Mouse (Mus musculus): ENCODE data around the gene Cwc15.
"Not testable (repeated sequence)": the region's sequence is repeated elsewhere in the genome, so short reads cannot be mapped to it uniquely, and the experiment has no call there.

Cwc15 gene

DNA sequence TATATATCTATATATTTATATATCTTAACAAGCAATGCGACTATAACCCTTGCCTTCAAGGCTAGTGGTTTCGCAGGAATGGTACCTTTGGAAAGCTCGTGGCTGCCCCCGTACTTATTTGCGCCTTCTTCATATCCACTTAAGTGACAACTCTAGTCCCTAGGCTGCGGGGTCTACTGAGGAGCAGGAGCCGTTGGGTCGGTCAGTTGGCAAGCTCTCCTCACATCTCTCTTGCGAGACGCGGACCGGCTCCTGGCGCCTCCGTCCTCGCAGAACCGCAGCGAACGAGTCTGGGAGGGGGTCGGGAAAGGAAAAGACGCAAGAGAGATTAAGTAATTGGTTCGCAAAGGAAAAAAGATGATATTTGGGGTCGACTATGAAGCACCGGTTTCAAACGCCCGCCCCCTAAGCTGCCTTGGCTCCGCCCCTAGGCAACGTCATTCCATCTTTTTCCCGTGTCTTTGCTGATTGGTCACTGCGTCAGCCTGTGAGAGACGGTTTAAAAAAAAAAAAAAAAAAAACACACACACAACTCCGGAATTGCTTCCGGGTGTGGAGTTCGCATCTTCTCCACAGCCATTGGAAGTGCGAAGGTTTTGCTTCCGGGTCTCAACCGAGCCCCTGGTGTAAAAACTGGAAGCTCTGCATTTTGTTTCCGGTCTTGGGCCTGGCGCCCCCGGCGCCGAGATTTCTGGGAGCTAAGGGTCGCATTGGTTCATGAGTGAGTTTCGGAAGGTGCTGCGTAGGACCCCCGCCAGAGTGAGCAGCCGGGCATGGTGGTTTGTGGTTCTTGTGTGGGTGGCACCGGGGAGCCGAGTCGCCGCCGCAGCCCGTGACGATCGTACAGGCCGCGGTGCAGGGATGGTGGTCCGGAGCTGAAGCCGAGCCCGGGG is at the start of gene Cwc15, which contains the start of gene Kdm4d:
Gene Cwc15 (plus strand): TSS at position 595 of the 893 bp plus-strand sequence.
Gene Kdm4d (minus strand): TSS at position 460 of the 893 bp plus-strand sequence.
- DNase-seq (ENCODE audit: low spot score in 2 of 2): peak; percentile 98 to 99

DNA sequence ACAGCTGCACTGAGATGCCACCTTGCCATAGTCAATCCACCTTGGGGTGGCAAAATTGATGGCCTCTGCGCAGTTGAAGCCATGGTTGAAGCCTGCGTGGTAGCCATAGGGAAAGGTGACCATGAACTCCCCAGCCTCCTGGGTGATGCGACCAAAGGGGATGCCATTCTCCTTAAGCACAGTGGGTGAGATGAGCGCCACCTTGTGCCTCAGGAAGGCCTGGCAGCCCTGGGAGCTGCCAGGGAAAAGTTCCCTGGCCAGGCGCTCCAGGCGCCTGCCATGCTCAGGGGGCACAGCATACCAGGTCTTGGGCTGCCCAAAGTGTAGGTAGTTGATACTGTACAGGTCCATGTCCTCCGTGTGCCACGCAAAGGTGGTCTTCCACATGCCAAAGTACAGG is 49.3 kb upstream of the Cwc15 start:
- DNase-seq (ENCODE audit: low spot score in 2 of 2): not testable (repeated sequence)

DNA sequence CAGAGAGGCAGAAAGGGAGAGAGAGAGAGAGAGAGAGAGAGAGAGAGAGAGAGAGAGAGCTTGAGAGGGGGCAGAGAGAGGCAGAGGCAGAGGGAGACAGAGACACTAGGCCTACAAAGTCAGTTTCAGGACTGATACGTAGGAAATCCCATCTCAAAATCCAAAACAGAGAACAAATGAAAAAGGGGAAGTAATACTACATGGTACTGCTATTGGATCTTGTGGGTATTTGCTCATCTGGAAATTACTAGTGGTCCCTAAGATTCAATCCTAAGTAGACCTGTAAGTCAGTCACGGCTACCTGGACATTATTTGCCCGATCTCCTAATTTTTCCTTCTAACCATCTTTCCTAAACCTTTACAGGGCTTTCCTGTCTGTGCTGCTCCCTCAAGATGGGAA is 44.1 kb upstream of the Cwc15 start:
- DNase-seq (ENCODE audit: low spot score in 2 of 2): no peak

DNA sequence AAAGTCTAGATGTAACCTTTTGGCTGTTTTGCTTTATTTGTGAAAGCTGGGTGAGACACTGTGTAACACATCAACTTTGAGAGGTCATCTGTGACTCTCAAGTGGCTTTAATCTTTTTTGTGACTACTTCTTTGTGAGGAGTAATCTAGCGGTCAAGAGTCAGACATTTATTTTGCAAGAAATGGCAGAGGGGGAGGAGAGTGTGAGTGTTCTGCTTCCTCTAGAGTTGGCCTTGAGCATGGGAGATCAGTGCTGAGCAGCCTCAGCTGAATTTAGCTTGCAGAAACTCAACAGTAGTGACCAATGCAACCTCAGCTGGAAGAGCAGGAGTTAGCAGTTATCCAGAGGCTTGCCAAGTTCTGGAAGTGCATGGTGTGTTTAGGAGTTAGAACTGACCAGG is 37.9 kb upstream of the Cwc15 start:
- not testable (repeated sequence) for DNase-seq (ENCODE audit: low spot score in 2 of 2)

DNA sequence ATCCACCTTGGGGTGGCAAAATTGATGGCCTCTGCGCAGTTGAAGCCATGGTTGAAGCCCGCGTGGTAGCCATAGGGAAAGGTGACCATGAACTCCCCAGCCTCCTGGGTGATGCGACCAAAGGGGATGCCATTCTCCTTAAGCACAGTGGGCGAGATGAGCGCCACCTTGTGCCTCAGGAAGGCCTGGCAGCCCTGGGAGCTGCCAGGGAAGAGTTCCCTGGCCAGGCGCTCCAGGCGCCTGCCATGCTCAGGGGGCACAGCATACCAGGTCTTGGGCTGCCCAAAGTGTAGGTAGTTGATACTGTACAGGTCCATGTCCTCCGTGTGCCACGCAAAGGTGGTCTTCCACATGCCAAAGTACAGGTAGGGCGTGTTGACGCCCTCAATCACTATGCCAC is 36.7 kb upstream of the Cwc15 start:
- DNase-seq (ENCODE audit: low spot score in 2 of 2): not testable (repeated sequence)

DNA sequence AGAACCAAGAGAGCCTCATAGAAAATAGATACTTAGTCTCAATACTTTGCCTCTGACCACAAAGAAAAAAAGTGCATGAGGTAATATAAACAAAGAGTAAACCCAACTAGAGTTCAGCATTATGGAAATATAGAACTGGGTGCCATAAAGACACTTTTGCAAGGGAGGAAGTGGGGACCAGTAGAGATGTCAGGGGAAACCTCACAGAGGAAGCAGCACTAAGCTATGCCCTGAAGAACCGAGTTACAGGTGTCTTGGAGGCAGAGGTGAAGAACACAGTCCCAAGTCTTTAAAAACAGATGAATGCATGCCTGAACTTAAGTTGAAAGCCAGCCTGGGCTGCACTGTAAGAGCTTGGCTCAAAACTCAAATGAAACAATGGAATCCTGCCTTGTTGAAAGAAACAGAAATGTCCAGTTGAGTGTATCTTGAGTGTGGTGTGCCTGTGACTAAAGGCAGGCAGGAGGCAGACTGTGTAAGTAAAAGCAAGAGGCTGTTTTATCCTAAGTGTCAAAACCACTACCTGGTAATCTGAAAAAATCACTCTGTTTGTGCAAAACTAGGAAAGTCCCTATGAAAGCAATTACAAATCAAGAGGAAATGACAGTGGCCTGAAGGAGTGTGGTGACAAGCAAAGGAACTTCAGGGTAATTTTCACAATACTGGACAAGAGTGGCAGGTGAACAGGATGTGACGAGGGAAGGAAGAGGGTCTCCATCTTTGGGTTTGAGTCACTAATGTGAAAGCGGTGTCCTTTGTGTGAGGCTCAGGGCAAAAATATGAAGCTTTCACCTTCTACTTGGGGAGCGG is 1.3 kb upstream of the Cwc15 start:
- DNase-seq (ENCODE audit: low spot score in 2 of 2): no peak

DNA sequence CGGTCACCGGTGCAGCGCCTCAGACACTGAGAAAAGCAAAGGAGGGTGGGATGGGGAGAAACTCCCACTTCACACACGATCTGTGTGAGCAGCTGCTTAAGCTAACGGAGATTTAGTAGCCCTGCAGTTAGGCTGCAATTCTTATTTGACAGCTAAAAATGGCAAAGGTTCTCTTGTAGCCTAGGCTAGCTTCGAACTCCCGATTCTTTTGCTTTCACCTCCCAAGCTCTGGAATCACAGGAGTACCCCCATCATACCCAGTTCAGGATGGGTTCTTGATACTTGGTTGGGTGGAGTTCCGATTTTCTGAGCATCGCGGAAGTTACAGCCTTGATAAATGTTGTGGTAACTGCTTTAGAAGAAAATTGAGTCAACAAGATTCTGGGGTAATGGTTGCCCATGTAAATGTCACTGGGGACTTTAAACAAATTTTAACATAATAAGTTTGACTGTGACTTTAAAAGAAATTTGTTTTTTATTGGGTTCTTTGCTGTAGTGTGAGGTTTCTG is 553 bp downstream of the Cwc15 start:
- no peak for DNase-seq (ENCODE audit: low spot score in 2 of 2)

DNA sequence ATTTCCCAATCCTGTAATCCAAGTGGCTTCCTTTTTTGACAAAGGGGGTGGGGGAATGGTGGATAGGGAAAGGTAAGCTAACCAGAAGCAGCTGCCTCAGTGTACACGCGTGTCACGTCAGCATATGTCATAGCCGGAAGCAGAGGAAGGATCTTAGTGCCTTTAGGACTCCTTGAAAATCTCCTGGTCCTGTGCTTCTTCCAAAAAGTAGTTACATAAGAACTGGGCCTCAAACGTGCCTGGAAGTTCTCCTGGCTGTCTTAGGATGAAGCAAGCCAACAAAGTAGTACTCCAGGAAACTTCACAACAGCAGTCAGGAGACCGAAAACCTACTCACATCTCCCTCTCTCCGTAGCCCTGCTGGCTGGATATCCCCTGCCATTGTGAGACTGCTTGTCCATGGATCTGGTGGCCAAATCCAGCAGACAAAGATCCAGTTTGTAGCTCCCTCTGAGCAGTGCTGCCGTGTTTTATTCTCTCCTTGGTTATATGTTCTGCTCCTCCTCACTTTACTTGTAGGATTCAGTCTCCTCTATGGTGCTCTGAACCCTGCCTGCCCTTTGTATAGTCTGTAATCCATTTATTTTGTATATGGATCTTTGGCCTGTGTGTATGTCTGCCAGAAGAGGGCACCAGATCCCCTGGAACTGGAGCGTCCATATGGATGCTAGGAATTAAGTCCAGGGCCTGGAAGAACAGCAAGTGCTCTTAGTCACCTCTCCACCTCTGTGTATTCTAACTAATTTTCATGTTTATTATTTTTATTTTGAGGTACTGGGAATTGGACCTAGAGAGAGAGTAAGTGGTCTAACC is 12.4 kb downstream of the Cwc15 start:
- peak; percentile 36 to 37 for DNase-seq (ENCODE audit: low spot score in 2 of 2)

DNA sequence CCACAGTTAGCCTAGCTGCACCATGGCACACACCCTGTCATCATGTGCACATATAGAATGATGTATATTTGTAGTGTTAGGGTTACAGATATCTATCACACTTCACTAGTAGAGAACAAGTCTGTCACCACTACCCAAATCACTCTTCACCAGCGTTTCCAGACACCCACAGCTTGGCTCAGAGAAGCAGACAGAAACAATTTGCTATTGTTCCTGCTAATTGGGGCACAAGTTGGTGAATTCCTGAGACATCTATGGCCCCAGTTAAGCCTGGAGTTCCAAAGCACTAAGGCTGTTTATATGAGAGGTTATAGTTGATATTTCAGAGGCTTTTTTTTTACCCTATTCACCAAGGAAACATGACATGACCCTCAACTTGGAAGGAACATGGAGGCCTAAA is 16.9 kb downstream of the Cwc15 start:
- no peak for DNase-seq (ENCODE audit: low spot score in 2 of 2)

DNA sequence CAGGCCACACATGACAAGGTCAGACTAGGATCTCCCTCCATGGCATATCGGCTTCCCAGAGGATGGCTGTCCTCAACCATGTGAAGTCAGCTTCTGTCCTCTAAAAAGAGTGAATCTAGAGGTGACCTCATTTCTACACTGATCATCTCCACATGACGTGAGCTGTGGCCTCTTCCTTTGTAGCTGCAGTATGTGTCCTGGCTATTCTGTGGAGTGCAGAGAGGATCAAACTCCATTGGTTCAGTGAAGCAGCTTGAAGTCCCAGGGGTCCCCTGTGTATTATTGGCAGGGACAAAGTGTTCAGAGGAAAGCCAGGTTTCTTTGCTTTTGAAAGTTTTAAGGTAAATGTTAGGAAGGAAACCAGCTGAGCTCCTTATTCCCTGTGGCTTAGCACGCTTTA is 17.7 kb downstream of the Cwc15 start:
- no peak for DNase-seq (ENCODE audit: low spot score in 2 of 2)

DNA sequence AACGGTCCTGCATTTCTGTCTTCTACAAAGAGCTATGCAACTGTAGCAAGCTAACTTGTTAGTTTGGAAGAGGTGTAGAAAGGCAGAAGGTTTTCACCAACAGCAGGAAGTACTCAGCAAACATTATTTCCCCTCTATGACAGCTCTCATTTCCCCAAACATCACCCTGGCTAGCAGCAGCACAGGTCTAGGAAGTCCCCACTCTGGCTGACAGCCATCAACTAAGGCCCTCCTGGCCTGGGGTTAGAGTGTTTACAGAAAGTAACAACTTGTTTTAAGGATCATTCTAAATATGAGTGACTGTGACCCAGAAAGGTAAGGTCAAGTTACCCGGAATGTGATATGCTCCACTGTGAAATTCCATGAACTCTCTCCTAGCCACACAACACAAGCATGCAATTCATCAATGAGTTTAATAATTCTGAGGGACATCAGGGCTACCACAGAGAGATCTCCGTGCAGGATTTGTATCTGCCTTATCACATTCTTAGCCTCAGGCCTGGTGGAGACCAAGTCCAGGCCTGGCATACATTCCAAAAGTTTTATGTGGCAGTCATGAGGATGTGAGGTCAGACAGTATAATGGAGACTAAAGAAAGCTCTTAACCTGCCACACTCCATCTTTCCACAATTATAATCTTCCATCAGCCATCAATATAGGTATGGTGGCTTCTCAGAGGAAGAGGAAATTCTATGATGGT is 20.7 kb downstream of the Cwc15 start:
- DNase-seq (ENCODE audit: low spot score in 2 of 2): no peak

DNA sequence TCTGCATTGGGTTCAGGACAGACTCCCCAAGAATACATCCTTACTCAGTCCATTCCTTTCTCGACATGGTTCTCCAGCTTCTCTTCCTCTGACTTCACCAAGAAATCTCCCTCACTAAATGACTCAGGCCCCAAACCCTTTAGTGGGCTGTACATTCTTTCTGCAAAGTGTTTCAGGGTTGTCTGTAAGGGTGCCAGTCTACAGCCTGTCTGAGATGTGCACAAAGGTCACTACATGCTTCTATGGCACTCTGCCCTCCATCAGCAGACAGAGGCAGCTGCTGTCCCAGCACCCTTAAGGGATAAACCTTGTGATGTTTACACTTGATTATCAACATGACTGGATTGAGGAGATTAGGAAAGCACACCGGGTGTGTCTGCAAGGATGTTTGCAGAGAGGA is 21.3 kb downstream of the Cwc15 start:
- no peak for DNase-seq (ENCODE audit: low spot score in 2 of 2)

DNA sequence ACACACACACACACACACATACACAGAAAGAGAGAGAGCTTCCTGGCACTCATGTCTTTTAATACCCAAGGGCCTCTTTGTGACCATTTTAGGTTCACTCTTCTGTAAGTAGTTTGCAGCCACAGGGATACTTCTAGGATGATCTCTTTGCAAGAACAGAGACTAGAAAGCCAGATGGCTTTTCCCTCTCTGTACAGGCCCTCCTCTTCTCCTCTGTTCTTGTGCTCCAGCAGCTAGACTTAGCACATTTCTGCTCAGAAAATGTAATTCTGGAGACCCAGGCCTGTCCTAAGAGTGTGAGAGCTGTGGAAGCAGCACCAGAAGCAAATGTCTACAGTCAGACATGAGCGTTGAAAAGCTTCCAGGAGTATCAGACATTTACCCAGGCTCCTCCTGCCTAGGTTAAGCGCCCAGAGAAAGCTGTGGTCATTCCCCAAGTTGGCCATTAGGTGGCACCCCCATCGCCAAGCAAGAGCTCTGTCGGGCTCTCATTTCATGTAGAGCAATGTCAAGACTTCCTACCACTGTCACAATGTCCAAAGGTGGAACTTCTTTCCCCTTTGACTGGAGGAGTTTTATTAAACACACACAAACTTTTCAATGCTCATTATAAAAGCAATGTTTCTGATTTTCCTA is 23.1 kb downstream of the Cwc15 start:
- DNase-seq (ENCODE audit: low spot score in 2 of 2): peak; percentile 83 to 86

DNA sequence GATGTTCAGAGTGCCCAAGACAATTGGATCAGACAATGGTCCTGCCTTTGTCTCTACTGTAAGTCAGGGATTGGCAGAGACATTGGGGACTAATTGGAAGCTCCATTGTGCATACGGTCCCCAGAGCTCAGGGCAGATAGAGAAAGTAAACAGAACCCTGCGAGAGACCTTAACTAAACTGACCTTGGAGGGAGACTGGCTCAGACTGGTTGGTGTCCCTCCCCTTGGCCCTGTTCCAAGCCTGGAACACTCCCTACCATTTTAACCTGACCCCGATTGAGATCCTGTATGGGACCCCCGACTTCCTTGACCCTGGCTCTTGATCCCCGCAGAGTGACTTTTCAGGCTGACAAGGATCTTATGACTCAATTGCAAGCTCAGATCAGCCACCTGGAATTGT is 29.6 kb downstream of the Cwc15 start:
- DNase-seq (ENCODE audit: low spot score in 2 of 2): no peak

DNA sequence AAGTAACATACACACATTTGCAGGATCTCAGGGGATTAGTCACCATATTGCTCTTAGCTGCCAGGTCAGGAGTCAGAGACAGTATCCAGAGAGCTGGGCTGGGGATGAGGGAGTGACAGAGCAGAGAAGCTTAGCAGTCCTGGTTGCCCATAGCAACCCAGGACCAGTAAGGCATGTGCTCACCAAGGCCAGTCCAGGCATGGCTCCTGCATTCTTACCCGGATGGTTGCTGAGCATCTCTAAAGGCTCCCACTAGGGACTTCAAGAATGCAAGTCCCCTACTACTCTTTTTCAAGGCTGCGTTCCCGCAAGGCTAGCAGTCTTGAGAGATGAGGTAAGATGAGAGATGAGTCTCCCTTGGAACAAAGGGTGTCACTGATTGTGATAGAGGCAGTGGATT is 31.9 kb downstream of the Cwc15 start:
- peak in 1 of 2 experiments; percentile 29 for DNase-seq (ENCODE audit: low spot score in 2 of 2)

DNA sequence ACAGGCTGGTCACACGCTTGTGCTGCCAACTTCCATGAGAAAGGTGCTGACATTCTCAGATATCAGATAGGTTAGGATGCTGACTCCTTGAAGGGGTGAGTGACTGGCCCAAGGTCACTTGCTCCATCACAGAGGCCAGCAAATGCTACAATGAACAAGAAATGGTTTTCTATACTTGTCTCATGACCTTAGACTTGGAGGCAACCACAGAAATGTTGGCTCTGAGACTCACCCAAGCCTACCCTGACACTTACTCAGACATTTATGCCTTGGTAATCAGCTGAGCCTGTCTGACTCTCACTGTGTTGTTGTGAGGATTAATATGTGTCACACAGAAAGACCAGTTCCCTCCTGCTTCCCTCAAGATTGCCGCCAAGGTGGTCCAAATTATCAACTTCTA is 33.2 kb downstream of the Cwc15 start:
- DNase-seq (ENCODE audit: low spot score in 2 of 2): no peak

DNA sequence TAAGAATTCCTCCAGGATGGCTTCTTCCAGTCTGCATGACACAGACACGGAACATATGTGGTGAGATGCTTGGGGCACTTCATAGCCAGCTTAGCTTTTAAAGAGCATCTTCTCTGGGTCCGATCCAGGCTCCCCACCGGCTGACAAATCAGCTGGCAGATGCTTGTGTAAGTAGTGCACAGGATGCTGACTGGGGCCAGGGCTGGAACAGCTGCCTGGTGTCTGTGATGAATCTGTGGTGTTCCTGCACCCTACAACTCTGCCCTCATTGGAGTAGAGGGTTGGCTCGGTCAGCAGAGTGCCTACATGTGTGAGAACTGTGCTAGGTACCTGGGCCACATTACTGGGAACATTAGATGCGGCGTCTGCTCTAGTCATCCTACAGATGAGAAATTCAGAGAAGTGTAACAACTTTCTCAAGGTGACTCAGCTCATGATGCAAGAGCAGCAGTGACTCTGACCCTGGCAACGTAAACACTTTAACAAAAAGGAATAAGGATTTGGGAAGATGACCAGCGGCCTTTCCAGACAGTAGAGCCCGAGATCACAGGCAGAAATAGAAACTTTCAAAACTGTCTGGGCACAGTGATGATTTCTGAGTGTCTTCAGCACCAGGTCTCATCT is 34.5 kb downstream of the Cwc15 start:
- peak in 1 of 2 experiments; percentile 43 for DNase-seq (ENCODE audit: low spot score in 2 of 2)

DNA sequence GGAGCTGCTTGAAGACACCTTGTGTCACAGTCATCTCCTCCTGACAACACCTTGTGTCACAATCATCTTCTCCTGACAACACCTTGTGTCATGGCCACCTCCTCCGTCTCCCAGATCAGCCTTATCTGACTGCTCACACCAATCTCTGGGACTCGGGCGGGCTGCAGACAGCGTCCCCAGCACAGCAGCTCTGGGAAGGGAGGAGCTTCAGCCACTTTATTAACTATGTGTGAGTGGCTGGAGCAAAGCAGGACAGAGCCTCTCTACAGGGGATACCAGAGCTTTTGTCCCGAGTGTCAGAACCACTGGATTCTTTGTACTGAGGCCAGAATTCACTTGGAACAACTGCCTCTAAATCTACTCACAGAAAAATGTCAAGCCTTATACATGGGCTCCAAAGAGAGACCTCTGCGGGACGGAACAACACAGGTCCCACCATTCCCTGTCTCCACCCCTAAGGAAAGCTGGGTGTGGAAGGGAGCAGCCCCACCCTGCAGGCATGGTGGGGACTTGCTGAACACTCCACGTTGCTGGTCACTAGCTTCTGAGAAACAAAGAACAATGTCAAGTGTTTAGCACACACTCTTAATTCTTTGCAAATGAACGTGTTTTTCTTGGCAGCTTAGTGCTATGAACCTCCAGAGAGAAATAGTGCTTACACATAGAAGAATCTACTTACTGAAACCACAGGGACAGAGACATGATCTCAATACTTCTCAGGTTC is 43.8 kb downstream of the Cwc15 start:
- no peak for DNase-seq (ENCODE audit: low spot score in 2 of 2)

DNA sequence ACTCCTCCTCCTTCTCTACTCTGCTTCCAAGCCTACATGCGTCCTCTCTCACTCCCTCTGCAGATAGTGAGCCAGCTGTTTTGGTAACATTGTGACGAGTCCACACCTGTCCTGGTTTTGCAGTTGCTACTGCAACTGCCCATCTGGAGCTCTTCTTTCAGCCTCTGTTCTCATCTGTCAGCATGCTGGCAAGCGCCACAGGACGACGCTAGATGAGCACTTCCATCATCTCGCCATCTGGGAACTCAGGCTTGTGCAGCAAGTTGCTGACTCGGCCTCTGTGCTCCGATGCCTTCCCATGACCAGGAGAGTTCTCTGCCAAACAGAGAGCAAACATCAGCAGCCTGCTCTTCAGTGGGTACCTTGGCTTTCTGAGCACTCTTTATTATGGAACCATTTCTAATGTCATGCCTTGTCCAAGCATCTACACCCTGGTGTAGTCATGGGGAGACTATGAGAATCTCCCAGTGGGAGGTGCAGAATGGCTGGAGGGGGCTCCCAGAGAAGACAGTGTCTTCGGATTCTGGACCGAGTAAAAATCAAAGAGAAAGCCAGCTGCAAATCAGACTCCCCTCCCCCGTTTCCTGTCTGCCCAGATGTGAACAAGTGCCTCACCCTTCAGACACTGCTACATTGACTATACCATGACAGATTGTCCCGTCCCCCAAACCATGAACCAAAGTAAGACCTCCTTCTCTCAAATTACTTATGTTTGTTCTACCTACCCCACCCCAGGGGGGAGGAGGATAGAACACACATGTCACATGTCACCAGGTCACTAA is 47.4 kb downstream of the Cwc15 start:
- DNase-seq (ENCODE audit: low spot score in 2 of 2): no peak

Measured in right cerebral cortex, postnatal 10 days (tissue).